Mouse (Mus musculus) c-Kit-positive CD71-positive TER-119-positive erythroid progenitor cells, embryonic 14.5 days (primary cell): ENCODE data around the gene Ccdc124.

Experiments
- DNase-seq: peaks from one replicate; pipeline ENCODE4 v3.0.0-alpha.2; 2013; ENCODE audit warnings: low spot score

Ccdc124 gene

GRCm38 (mm10) chr8:70821399-70821962 is 52.3 kb downstream of the Ccdc124 start:
- peak; percentile 72 for DNase-seq

- DNase-seq, result no peak
Observed at GRCm38 (mm10) chr8:70820101-70820935, 53.4 kb downstream of the Ccdc124 start.
